Mouse (Mus musculus): ENCODE measurements around the gene Gm20388. TPM values are rescaled to one million over a fixed set of nuclear protein-coding genes. Genes with fewer than 3 reads are reported as not detected.
A peak's percentile ranks its signal among the peaks of the same experiment; 100 is the strongest.
"Not testable (repeated sequence)": the region's sequence is repeated elsewhere in the genome, so short reads cannot be mapped to it uniquely, and the experiment has no call there.

The Gm20388 gene
- polyA plus RNA-seq, 1 experiment from 2014 or later: not detected

DNA sequence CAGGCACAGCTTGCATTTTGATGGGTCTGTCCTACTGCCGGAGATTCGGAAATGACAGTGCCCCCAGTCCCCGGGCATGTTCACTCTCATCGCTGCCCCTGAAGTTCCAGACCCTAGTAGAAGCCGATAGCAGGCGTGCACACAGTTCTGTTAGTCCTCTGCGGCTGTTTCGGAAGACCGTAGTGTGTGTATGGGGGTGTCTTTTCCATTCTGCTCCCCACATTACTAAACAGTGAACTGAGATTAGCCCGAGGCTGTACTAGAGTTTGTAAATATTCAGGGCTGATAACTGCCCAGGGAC, 4039.0 kb downstream of the Gm20388 start:
- Histone ChIP-seq H3K4me1 (replicated peaks; ENCODE audit: control insufficient read depth, insufficient read depth, low read length) (peaks cover 16% of the 10 kb centered on the region), H3K4me2 (replicated peaks) (peak overlapping the region; percentile 96), H3K36me3 (replicated peaks; ENCODE audit: control insufficient read depth, insufficient read depth) (peaks cover 43% of the 10 kb centered on the region), H3K27ac (peak overlapping the region; percentile 90), H3K9me3 (ENCODE audit: control insufficient read depth, low read length) (no peaks in the 10 kb centered on the region), H3K9ac (peak overlapping the region; percentile 83), H3K27me3 (ENCODE audit: control insufficient read depth, insufficient read depth, low read length) (no peaks in the 10 kb centered on the region), H3K4me3 (replicated peaks; ENCODE audit: low read length) (peak overlapping the region; percentile 65)
- DNase-seq (ENCODE audit: low spot score) (peak; percentile 29), ATAC-seq (ENCODE audit: low FRiP score) (no peak; the same call in 1 of the 2 replicates)
- 4% methylated on average over 10 of the region's 10 CpGs for WGBS

GRCm38 (mm10) chr8:123950077-123950802, 4039.6 kb downstream of the Gm20388 start:
- peak overlapping the region; percentile 65 for H3K4me3 ChIP-seq (replicated peaks; ENCODE audit: low read length)
- ATAC-seq (ENCODE audit: low FRiP score) (no peak; the same call in 1 of the 2 replicates), DNase-seq (ENCODE audit: low spot score) (peak; percentile 79)
- peaks cover 40% of the 10 kb centered on the region for H3K36me3 ChIP-seq (replicated peaks; ENCODE audit: control insufficient read depth, insufficient read depth)
- H3K9me3 ChIP-seq (ENCODE audit: control insufficient read depth, low read length): no peaks in the 10 kb centered on the region
- WGBS: 31% methylated on average over 10 of the region's 10 CpGs
- H3K27me3 ChIP-seq (ENCODE audit: control insufficient read depth, insufficient read depth, low read length): no peaks in the 10 kb centered on the region
- H3K9ac ChIP-seq: peak overlapping the region; percentile 83
- H3K27ac ChIP-seq: no peak overlapping the region
- H3K4me2 ChIP-seq (replicated peaks): peak overlapping the region; percentile 96
- peaks cover 16% of the 10 kb centered on the region for H3K4me1 ChIP-seq (replicated peaks; ENCODE audit: control insufficient read depth, insufficient read depth, low read length)

GRCm38 (mm10) chr8:123953686-123954085, 4043.0 kb downstream of the Gm20388 start:
- DNase-seq (ENCODE audit: low spot score): no peak
- Histone ChIP-seq H3K36me3 (replicated peaks; ENCODE audit: control insufficient read depth, insufficient read depth) (peaks cover 54% of the 10 kb centered on the region), H3K4me3 (replicated peaks; ENCODE audit: low read length) (no peak overlapping the region), H3K27me3 (ENCODE audit: control insufficient read depth, insufficient read depth, low read length) (no peaks in the 10 kb centered on the region), H3K9me3 (ENCODE audit: control insufficient read depth, low read length) (no peaks in the 10 kb centered on the region), H3K4me1 (replicated peaks; ENCODE audit: control insufficient read depth, insufficient read depth, low read length) (0 out of 2 replicates have a peak, but pooled peaks cover 8% of the 10 kb centered on the region), H3K27ac (no peak overlapping the region), H3K9ac (no peak overlapping the region), H3K4me2 (replicated peaks) (no peak overlapping the region)
- WGBS: 91% methylated on average over 8 of the region's 8 CpGs
- ATAC-seq (ENCODE audit: low FRiP score): no peak

DNA sequence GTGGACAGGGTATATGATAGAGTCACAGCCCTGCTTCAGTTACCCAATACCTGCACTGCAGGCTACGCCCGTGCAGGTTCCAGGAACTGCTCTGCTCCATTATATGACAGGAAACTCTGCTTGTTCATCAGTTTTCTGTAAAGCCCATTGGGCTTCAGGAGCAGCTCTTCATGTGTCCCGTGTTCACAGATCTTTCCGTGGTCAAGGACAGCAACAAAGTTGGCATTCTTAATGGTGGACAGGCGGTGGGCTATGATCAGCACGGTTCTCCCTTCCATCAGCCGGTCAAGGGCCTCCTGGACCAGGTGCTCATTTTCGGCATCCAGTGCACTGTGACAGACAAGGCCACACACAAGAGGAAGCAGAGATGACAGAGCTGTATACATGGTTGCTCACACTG, 4043.6 kb downstream of the Gm20388 start:
- no peak overlapping the region for H3K4me3 ChIP-seq (replicated peaks; ENCODE audit: low read length)
- H3K4me2 ChIP-seq (replicated peaks): no peak overlapping the region
- DNase-seq (ENCODE audit: low spot score) (no peak), ATAC-seq (ENCODE audit: low FRiP score) (no peak)
- no peaks in the 10 kb centered on the region for H3K27me3 ChIP-seq (ENCODE audit: control insufficient read depth, insufficient read depth, low read length)
- H3K9ac ChIP-seq: no peak overlapping the region
- 0 out of 2 replicates have a peak, but pooled peaks cover 8% of the 10 kb centered on the region for H3K4me1 ChIP-seq (replicated peaks; ENCODE audit: control insufficient read depth, insufficient read depth, low read length)
- no peaks in the 10 kb centered on the region for H3K9me3 ChIP-seq (ENCODE audit: control insufficient read depth, low read length)
- H3K27ac ChIP-seq: no peak overlapping the region
- 91% methylated on average over 8 of the region's 8 CpGs for WGBS
- H3K36me3 ChIP-seq (replicated peaks; ENCODE audit: control insufficient read depth, insufficient read depth): peaks cover 58% of the 10 kb centered on the region

- no peak overlapping the region for H3K9ac ChIP-seq
- no peaks in the 10 kb centered on the region for H3K4me1 ChIP-seq (replicated peaks; ENCODE audit: control insufficient read depth, insufficient read depth, low read length)
- no peak overlapping the region for H3K27ac ChIP-seq
- H3K4me2 ChIP-seq (replicated peaks): no peak overlapping the region
- H3K4me3 ChIP-seq (replicated peaks; ENCODE audit: low read length): no peak overlapping the region
- ATAC-seq (ENCODE audit: low FRiP score) (no peak), DNase-seq (ENCODE audit: low spot score) (no peak)
- H3K36me3 ChIP-seq (replicated peaks; ENCODE audit: control insufficient read depth, insufficient read depth): peaks cover 76% of the 10 kb centered on the region
- no peaks in the 10 kb centered on the region for H3K9me3 ChIP-seq (ENCODE audit: control insufficient read depth, low read length)
- WGBS: 80% methylated on average over 17 of the region's 17 CpGs
- no peaks in the 10 kb centered on the region for H3K27me3 ChIP-seq (ENCODE audit: control insufficient read depth, insufficient read depth, low read length)
Measured at GRCm38 (mm10) chr8:123958130-123958529, 4047.5 kb downstream of the Gm20388 start.

DNA sequence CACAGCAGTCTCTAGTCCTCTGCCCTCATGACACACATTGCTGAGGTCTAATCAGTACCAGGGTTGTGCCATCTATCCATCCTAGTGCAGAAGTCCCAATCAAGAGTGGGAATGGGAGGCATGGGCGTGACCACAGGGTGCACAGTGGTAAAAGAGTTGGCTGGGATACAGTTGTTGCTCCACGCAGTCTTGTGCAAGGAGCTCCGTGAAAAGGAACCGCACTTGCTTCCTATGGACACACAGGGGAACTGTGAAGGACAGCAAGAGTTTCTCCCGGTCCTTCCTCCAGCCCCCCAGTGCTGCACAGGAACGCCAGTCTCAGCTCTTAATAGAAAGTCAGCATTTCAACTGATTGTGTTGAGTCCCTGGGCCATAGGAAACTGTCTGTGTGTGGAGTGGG, 4048.8 kb downstream of the Gm20388 start:
- Histone ChIP-seq H3K27ac (no peak overlapping the region), H3K36me3 (replicated peaks; ENCODE audit: control insufficient read depth, insufficient read depth) (peaks cover 75% of the 10 kb centered on the region)

DNA sequence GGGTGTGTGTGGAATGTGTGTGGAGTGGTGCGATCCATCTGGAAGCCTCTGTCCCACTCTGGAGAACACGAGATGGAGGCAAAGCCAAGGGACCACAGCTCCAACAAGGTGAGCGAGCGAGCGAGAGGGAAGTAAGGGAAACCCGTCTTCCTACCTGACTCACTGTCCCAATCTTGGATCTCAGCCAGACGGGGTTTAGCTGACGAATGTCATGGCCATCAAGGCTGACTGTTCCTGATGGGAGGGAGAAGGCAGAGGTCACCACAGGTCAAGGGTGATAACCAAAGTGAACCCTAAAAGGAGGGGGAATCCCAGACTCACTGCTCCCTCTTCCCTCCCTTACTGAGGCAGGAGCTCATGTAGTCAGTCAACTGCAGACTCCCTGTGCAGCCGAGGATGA, 4049.4 kb downstream of the Gm20388 start:
- Histone ChIP-seq H3K9me3 (ENCODE audit: control insufficient read depth, low read length) (no peaks in the 10 kb centered on the region), H3K4me1 (replicated peaks; ENCODE audit: control insufficient read depth, insufficient read depth, low read length) (no peaks in the 10 kb centered on the region), H3K36me3 (replicated peaks; ENCODE audit: control insufficient read depth, insufficient read depth) (peaks cover 77% of the 10 kb centered on the region), H3K4me3 (replicated peaks; ENCODE audit: low read length) (no peak overlapping the region), H3K9ac (no peak overlapping the region), H3K4me2 (replicated peaks) (no peak overlapping the region), H3K27me3 (ENCODE audit: control insufficient read depth, insufficient read depth, low read length) (no peaks in the 10 kb centered on the region), H3K27ac (no peak overlapping the region)
- WGBS: 88% methylated on average over 9 of the region's 9 CpGs
- no peak for ATAC-seq (ENCODE audit: low FRiP score)
- no peak for DNase-seq (ENCODE audit: low spot score)

More for the DNA sequence above, 4048.8 kb downstream of the Gm20388 start:
- H3K27me3 ChIP-seq (ENCODE audit: control insufficient read depth, insufficient read depth, low read length): no peaks in the 10 kb centered on the region
- no peak overlapping the region for H3K4me3 ChIP-seq (replicated peaks; ENCODE audit: low read length)
- H3K4me2 ChIP-seq (replicated peaks): no peak overlapping the region
- WGBS: 95% methylated on average over 6 of the region's 6 CpGs
- ATAC-seq (ENCODE audit: low FRiP score): no peak
- DNase-seq (ENCODE audit: low spot score): no peak
- no peaks in the 10 kb centered on the region for H3K9me3 ChIP-seq (ENCODE audit: control insufficient read depth, low read length)
- no peaks in the 10 kb centered on the region for H3K4me1 ChIP-seq (replicated peaks; ENCODE audit: control insufficient read depth, insufficient read depth, low read length)
- no peak overlapping the region for H3K9ac ChIP-seq

DNA sequence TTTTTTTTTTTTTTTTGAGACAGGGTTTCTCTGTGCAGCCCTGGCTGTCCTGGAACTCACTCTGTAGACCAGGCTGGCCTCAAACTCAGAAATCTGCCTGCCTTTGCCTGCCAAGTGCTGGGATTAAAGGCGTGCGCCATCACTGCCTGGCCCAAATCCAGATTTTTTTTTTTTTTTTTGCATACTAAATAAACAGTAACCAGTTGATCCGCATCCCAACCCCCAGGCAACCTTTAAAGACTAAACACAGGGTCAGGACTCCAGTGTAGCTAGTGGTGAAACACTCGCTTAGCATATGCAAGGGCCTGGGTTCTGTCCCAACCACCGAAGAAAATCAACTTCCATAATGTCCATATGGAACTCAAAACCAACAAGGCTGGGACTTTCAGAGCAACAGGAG, 4049.9 kb downstream of the Gm20388 start:
- DNase-seq (ENCODE audit: low spot score); ATAC-seq (ENCODE audit: low FRiP score); H3K27ac ChIP-seq; H3K4me2 ChIP-seq (replicated peaks); H3K4me3 ChIP-seq (replicated peaks; ENCODE audit: low read length); H3K9ac ChIP-seq; H3K9me3 ChIP-seq (ENCODE audit: control insufficient read depth, low read length); H3K27me3 ChIP-seq (ENCODE audit: control insufficient read depth, insufficient read depth, low read length); H3K4me1 ChIP-seq (replicated peaks; ENCODE audit: control insufficient read depth, insufficient read depth, low read length): not testable (repeated sequence)
- peaks cover 76% of the 10 kb centered on the region for H3K36me3 ChIP-seq (replicated peaks; ENCODE audit: control insufficient read depth, insufficient read depth)
- WGBS: 88% methylated on average over 5 of the region's 5 CpGs

DNA sequence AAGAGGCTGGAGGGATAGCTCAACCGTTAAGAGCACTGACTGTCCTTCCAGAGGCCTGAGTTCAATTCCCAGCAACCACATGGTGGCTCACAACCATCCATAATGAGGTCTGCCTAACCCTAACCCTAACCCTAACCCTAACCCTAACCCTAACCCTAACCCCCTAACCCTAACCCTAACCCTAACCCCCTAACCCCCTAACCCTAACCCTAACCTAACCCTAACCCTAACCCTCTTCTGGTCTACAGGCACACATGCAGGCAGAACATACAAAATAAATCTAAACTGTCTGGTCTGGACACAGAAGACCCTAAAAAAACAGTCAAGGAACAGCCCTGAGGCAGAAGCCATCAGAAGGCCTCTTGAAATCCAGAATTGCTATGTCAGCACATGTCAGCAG, 4050.7 kb downstream of the Gm20388 start:
- H3K27ac ChIP-seq: no peak overlapping the region
- H3K27me3 ChIP-seq (ENCODE audit: control insufficient read depth, insufficient read depth, low read length): no peaks in the 10 kb centered on the region
- H3K4me1 ChIP-seq (replicated peaks; ENCODE audit: control insufficient read depth, insufficient read depth, low read length): no peaks in the 10 kb centered on the region
- WGBS: 83% methylated on average over 1 of the region's 1 CpGs
- no peak overlapping the region for H3K4me3 ChIP-seq (replicated peaks; ENCODE audit: low read length)
- H3K9ac ChIP-seq: no peak overlapping the region
- DNase-seq (ENCODE audit: low spot score) (no peak), ATAC-seq (ENCODE audit: low FRiP score) (no peak)
- no peak overlapping the region for H3K4me2 ChIP-seq (replicated peaks)
- H3K36me3 ChIP-seq (replicated peaks; ENCODE audit: control insufficient read depth, insufficient read depth): peaks cover 76% of the 10 kb centered on the region
- no peaks in the 10 kb centered on the region for H3K9me3 ChIP-seq (ENCODE audit: control insufficient read depth, low read length)

- ATAC-seq (ENCODE audit: low FRiP score) (no peak), DNase-seq (ENCODE audit: low spot score) (peak; percentile 67)
- H3K4me1 ChIP-seq (replicated peaks; ENCODE audit: control insufficient read depth, insufficient read depth, low read length): no peaks in the 10 kb centered on the region
- peaks cover 50% of the 10 kb centered on the region for H3K36me3 ChIP-seq (replicated peaks; ENCODE audit: control insufficient read depth, insufficient read depth)
- H3K4me2 ChIP-seq (replicated peaks): no peak overlapping the region
- no peak overlapping the region for H3K9ac ChIP-seq
- no peaks in the 10 kb centered on the region for H3K27me3 ChIP-seq (ENCODE audit: control insufficient read depth, insufficient read depth, low read length)
- no peak overlapping the region for H3K4me3 ChIP-seq (replicated peaks; ENCODE audit: low read length)
- H3K27ac ChIP-seq: no peak overlapping the region
- WGBS: 70% methylated on average over 2 of the region's 2 CpGs
- H3K9me3 ChIP-seq (ENCODE audit: control insufficient read depth, low read length): no peaks in the 10 kb centered on the region
Measured at GRCm38 (mm10) chr8:123966896-123967295, 4056.3 kb downstream of the Gm20388 start.
